Mouse (Mus musculus) hindbrain, embryonic 12.5 days (tissue): ENCODE measurements at regions not wholly inside any gene's neighbourhood (a gene's known extent, or its start where the extent isn't known, plus 50 kb on each side); places are given as distances from the start of the nearest gene placed in this dataset.

Experiments
- ATAC-seq: fragments of 200-750 bp; cut with Nextera tagmentation; 2 replicates; pipeline ENCODE4 v1.8.0; 2017; ENCODE audit warnings: moderate TSS enrichment; ENCODE audit not compliant: low FRiP score
- H3K27ac ChIP-seq: fragments of 300-500 bp; sonication (generic); 2 replicates; pipeline ENCODE4 v1.5.1; 2016; ENCODE audit warnings: mild to moderate bottlenecking
- H3K27me3 ChIP-seq: fragments of 300-500 bp; sonication (generic); 2 replicates; pipeline ENCODE4 v1.6.1; 2016; ENCODE audit warnings: mild to moderate bottlenecking
- H3K36me3 ChIP-seq: fragments of 300-500 bp; sonication (generic); 2 replicates; pipeline ENCODE4 v1.6.1; 2016; ENCODE audit warnings: mild to moderate bottlenecking
- H3K4me1 ChIP-seq: fragments of 300-500 bp; sonication (generic); 2 replicates; pipeline ENCODE4 v1.6.1; 2016
- H3K4me2 ChIP-seq: fragments of 300-500 bp; sonication (generic); replicated peaks from 2 replicates; pipeline ENCODE4 v1.6.1; 2016; ENCODE audit warnings: mild to moderate bottlenecking
- H3K4me3 ChIP-seq: fragments of 300-500 bp; sonication (generic); 2 replicates; pipeline ENCODE4 v1.5.1; 2016; ENCODE audit warnings: mild to moderate bottlenecking
- H3K9ac ChIP-seq: fragments of 300-500 bp; sonication (generic); 2 replicates; pipeline ENCODE4 v1.6.1; 2016; ENCODE audit warnings: mild to moderate bottlenecking, moderate library complexity
- H3K9me3 ChIP-seq: fragments of 300-500 bp; sonication (generic); replicated peaks from 2 replicates; pipeline ENCODE4 v1.6.1; 2016; ENCODE audit warnings: mild to moderate bottlenecking
- WGBS: fragments of 180-500 bp; shearing (Covaris S2); methylation state at CpG from one replicate; pipeline ENCODE4 v1.1.7; 2016; 5-methylcytosine and 5-hydroxymethylcytosine counted together

- H3K4me1 ChIP-seq: no peaks in the 10 kb centered on the region
- H3K27ac ChIP-seq: no peak overlapping the region
- H3K9ac ChIP-seq: no peak overlapping the region
- WGBS: 86% methylated on average over 4 of the region's 4 CpGs
- H3K4me2 ChIP-seq: no peak overlapping the region
- no peak overlapping the region for H3K4me3 ChIP-seq
- ATAC-seq: no peak
- no peaks in the 10 kb centered on the region for H3K9me3 ChIP-seq
- H3K27me3 ChIP-seq: no peaks in the 10 kb centered on the region
- no peaks in the 10 kb centered on the region for H3K36me3 ChIP-seq
Measured at GRCm38 (mm10) chr3:45523281-45523680, 145.1 kb downstream of the Pcdh10 start.

GRCm38 (mm10) chr3:45547091-45547490 lies 168.9 kb downstream of the Pcdh10 start:
- H3K9me3 ChIP-seq: no peaks in the 10 kb centered on the region
- no peaks in the 10 kb centered on the region for H3K36me3 ChIP-seq
- no peak for ATAC-seq
- H3K4me2 ChIP-seq: no peak overlapping the region
- H3K4me1 ChIP-seq: no peaks in the 10 kb centered on the region
- H3K27ac ChIP-seq: no peak overlapping the region
- no peak overlapping the region for H3K9ac ChIP-seq
- H3K4me3 ChIP-seq: no peak overlapping the region
- no peaks in the 10 kb centered on the region for H3K27me3 ChIP-seq
- 81% methylated on average over 3 of the region's 3 CpGs for WGBS

- H3K4me3 ChIP-seq: no peak overlapping the region
- H3K9ac ChIP-seq: no peak overlapping the region
- peak; percentile 61 for ATAC-seq
- no peak overlapping the region for H3K4me2 ChIP-seq
- no peaks in the 10 kb centered on the region for H3K9me3 ChIP-seq
- no peaks in the 10 kb centered on the region for H3K36me3 ChIP-seq
- H3K27ac ChIP-seq: no peak overlapping the region
- H3K4me1 ChIP-seq: no peaks in the 10 kb centered on the region
- WGBS: 26% methylated on average over 1 of the region's 1 CpGs
- H3K27me3 ChIP-seq: no peaks in the 10 kb centered on the region
Measured at GRCm38 (mm10) chr3:45555736-45556135, 177.5 kb downstream of the Pcdh10 start.

- WGBS: 95% methylated on average over 1 of the region's 1 CpGs
- Histone ChIP-seq H3K4me1 (no peaks in the 10 kb centered on the region), H3K9me3 (no peaks in the 10 kb centered on the region), H3K4me2 (no peak overlapping the region), H3K27me3 (no peaks in the 10 kb centered on the region), H3K36me3 (no peaks in the 10 kb centered on the region), H3K4me3 (no peak overlapping the region), H3K27ac (no peak overlapping the region), H3K9ac (no peak overlapping the region)
- no peak for ATAC-seq
Measured at GRCm38 (mm10) chr3:45572995-45573394, 194.8 kb downstream of the Pcdh10 start.

GRCm38 (mm10) chr3:45577035-45577434 lies 198.8 kb downstream of the Pcdh10 start:
- H3K4me2 ChIP-seq: no peak overlapping the region
- WGBS: 88% methylated on average over 1 of the region's 1 CpGs
- no peaks in the 10 kb centered on the region for H3K9me3 ChIP-seq
- H3K27ac ChIP-seq: no peak overlapping the region
- H3K9ac ChIP-seq: no peak overlapping the region
- H3K36me3 ChIP-seq: no peaks in the 10 kb centered on the region
- no peaks in the 10 kb centered on the region for H3K27me3 ChIP-seq
- no peak overlapping the region for H3K4me3 ChIP-seq
- H3K4me1 ChIP-seq: no peaks in the 10 kb centered on the region
- no peak for ATAC-seq

- H3K9me3 ChIP-seq: no peaks in the 10 kb centered on the region
- H3K27me3 ChIP-seq: no peaks in the 10 kb centered on the region
- H3K4me1 ChIP-seq: no peaks in the 10 kb centered on the region
- H3K4me2 ChIP-seq: no peak overlapping the region
- 51% methylated on average over 1 of the region's 1 CpGs for WGBS
- H3K9ac ChIP-seq: no peak overlapping the region
- no peaks in the 10 kb centered on the region for H3K36me3 ChIP-seq
- H3K4me3 ChIP-seq: no peak overlapping the region
- no peak for ATAC-seq
- H3K27ac ChIP-seq: no peak overlapping the region
Measured at GRCm38 (mm10) chr3:45593561-45593960, 215.4 kb downstream of the Pcdh10 start.

GRCm38 (mm10) chr3:45602278-45602677 lies 224.1 kb downstream of the Pcdh10 start:
- Histone ChIP-seq H3K36me3 (no peaks in the 10 kb centered on the region), H3K9me3 (no peaks in the 10 kb centered on the region), H3K27ac (no peak overlapping the region), H3K4me3 (no peak overlapping the region), H3K4me2 (no peak overlapping the region), H3K9ac (no peak overlapping the region), H3K4me1 (no peaks in the 10 kb centered on the region), H3K27me3 (no peaks in the 10 kb centered on the region)
- WGBS: 83% methylated on average over 2 of the region's 2 CpGs
- ATAC-seq: no peak

GRCm38 (mm10) chr3:45603151-45603550 lies 225.0 kb downstream of the Pcdh10 start:
- H3K4me1 ChIP-seq: no peaks in the 10 kb centered on the region
- H3K9ac ChIP-seq: no peak overlapping the region
- WGBS: 82% methylated on average over 5 of the region's 5 CpGs
- no peak overlapping the region for H3K27ac ChIP-seq
- no peak overlapping the region for H3K4me3 ChIP-seq
- H3K4me2 ChIP-seq: no peak overlapping the region
- no peak for ATAC-seq
- no peaks in the 10 kb centered on the region for H3K36me3 ChIP-seq
- H3K27me3 ChIP-seq: no peaks in the 10 kb centered on the region
- no peaks in the 10 kb centered on the region for H3K9me3 ChIP-seq

GRCm38 (mm10) chr3:45620729-45621128 lies 242.5 kb downstream of the Pcdh10 start:
- no peak overlapping the region for H3K9ac ChIP-seq
- H3K9me3 ChIP-seq: no peaks in the 10 kb centered on the region
- no peak overlapping the region for H3K4me3 ChIP-seq
- ATAC-seq: no peak
- H3K27ac ChIP-seq: no peak overlapping the region
- no peak overlapping the region for H3K4me2 ChIP-seq
- no peaks in the 10 kb centered on the region for H3K36me3 ChIP-seq
- H3K27me3 ChIP-seq: no peaks in the 10 kb centered on the region
- no peaks in the 10 kb centered on the region for H3K4me1 ChIP-seq

GRCm38 (mm10) chr3:45645856-45646450 lies 267.8 kb downstream of the Pcdh10 start:
- Histone ChIP-seq H3K4me2 (no peak overlapping the region), H3K4me1 (no peaks in the 10 kb centered on the region), H3K27me3 (no peaks in the 10 kb centered on the region), H3K4me3 (no peak overlapping the region), H3K9ac (no peak overlapping the region), H3K9me3 (no peaks in the 10 kb centered on the region), H3K27ac (no peak overlapping the region), H3K36me3 (no peaks in the 10 kb centered on the region)
- no peak for ATAC-seq
- 92% methylated on average over 6 of the region's 6 CpGs for WGBS

- Histone ChIP-seq H3K9me3 (no peaks in the 10 kb centered on the region), H3K36me3 (no peaks in the 10 kb centered on the region), H3K9ac (no peak overlapping the region), H3K27ac (no peak overlapping the region), H3K4me3 (no peak overlapping the region), H3K27me3 (no peaks in the 10 kb centered on the region), H3K4me2 (no peak overlapping the region), H3K4me1 (no peaks in the 10 kb centered on the region)
- no peak for ATAC-seq
Measured at GRCm38 (mm10) chr3:45649361-45649760, 271.2 kb downstream of the Pcdh10 start.

GRCm38 (mm10) chr3:45657023-45657422 lies 278.8 kb downstream of the Pcdh10 start:
- no peak overlapping the region for H3K9ac ChIP-seq
- WGBS: 88% methylated on average over 5 of the region's 5 CpGs
- H3K4me2 ChIP-seq: no peak overlapping the region
- H3K4me3 ChIP-seq: no peak overlapping the region
- H3K27ac ChIP-seq: no peak overlapping the region
- no peaks in the 10 kb centered on the region for H3K36me3 ChIP-seq
- H3K4me1 ChIP-seq: no peaks in the 10 kb centered on the region
- H3K9me3 ChIP-seq: no peaks in the 10 kb centered on the region
- no peaks in the 10 kb centered on the region for H3K27me3 ChIP-seq
- no peak for ATAC-seq

GRCm38 (mm10) chr3:45658093-45658776 lies 280.0 kb downstream of the Pcdh10 start:
- Histone ChIP-seq H3K9me3 (no peaks in the 10 kb centered on the region), H3K27ac (no peak overlapping the region), H3K4me1 (no peaks in the 10 kb centered on the region), H3K36me3 (no peaks in the 10 kb centered on the region), H3K27me3 (no peaks in the 10 kb centered on the region), H3K4me2 (no peak overlapping the region), H3K9ac (no peak overlapping the region), H3K4me3 (no peak overlapping the region)
- 87% methylated on average over 2 of the region's 2 CpGs for WGBS
- ATAC-seq: no peak
